Mouse (Mus musculus) limb, embryonic 13.5 days (tissue): Measurements from ENCODE around the gene Hif3a. TPM values are rescaled to one million over a fixed set of nuclear protein-coding genes. Genes with fewer than 3 reads are reported as not detected.

Experiments
- ATAC-seq: fragments of 200-750 bp; cut with Nextera tagmentation; 2 replicates; pipeline ENCODE4 v1.8.0; 2017; ENCODE audit warnings: low read depth, moderate number of reproducible peaks, moderate TSS enrichment; ENCODE audit not compliant: low FRiP score
- H3K27ac ChIP-seq: fragments of 300-500 bp; sonication (generic); 2 replicates; pipeline ENCODE4 v1.5.1; 2015; ENCODE audit warnings: inconsistent platforms, mild to moderate bottlenecking, moderate library complexity
- H3K27me3 ChIP-seq: fragments of 300-500 bp; sonication (generic); 2 replicates; pipeline ENCODE4 v1.6.1; 2015; ENCODE audit warnings: mild to moderate bottlenecking, inconsistent platforms
- H3K36me3 ChIP-seq: fragments of 300-500 bp; sonication (generic); 2 replicates; pipeline ENCODE4 v1.6.1; 2015; ENCODE audit warnings: inconsistent platforms, mild to moderate bottlenecking, moderate library complexity
- H3K4me1 ChIP-seq: fragments of 300-500 bp; sonication (generic); 2 replicates; pipeline ENCODE4 v1.6.1; 2015; ENCODE audit warnings: inconsistent platforms
- H3K4me2 ChIP-seq: fragments of 300-500 bp; sonication (generic); replicated peaks from 2 replicates; pipeline ENCODE4 v1.6.1; 2015; ENCODE audit warnings: inconsistent platforms, mild to moderate bottlenecking, moderate library complexity
- H3K4me3 ChIP-seq: fragments of 300-500 bp; sonication (generic); 2 replicates; pipeline ENCODE4 v1.5.1; 2015; ENCODE audit warnings: moderate library complexity, mild to moderate bottlenecking, inconsistent platforms
- H3K9ac ChIP-seq: fragments of 300-500 bp; sonication (generic); 2 replicates; pipeline ENCODE4 v1.6.1; 2015; ENCODE audit warnings: mild to moderate bottlenecking, inconsistent platforms
- H3K9me3 ChIP-seq: fragments of 300-500 bp; sonication (generic); 2 replicates; pipeline ENCODE4 v1.6.1; 2016; ENCODE audit warnings: inconsistent platforms
- WGBS: fragments of 180-500 bp; shearing (Covaris S2); methylation state at CpG from one replicate; pipeline ENCODE4 v1.1.7; 2015; 5-methylcytosine and 5-hydroxymethylcytosine counted together
- polyA plus RNA-seq: library from polyadenylated mRNA; unstranded; fragments of >200 nt; fragmentation: Nextera tagmentation; extraction: Ambion mirVana; gene quantifications from 2 replicates; pipeline ENCODE4 v1.2.1, GENCODE M21; 2015

The Hif3a gene
- polyA plus RNA-seq, 1 experiment from 2014 or later: 14.9 TPM

DNA sequence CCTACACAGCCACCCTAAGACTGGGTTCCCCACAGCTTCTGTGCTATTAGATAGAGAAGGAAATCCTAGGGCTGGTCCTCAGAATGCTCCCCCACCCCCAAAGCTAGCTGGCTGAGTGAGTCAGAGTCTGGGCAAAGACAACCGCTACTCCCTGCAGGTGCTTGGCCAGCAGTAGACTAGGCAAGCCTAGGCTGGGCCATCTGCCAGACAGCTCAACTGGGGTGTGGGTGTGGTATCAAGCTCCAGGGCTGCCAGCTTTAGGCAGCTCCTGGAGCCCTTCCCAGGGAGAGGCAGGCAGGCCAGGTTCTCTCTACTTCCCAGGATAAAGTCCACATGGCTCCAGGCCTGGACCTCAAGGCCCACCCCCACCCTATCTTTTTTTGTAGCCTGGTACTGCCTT is 45.2 kb downstream of the Hif3a start:
- ATAC-seq: peak; percentile 62
- 78% methylated on average over 1 of the region's 1 CpGs for WGBS
- H3K4me2 ChIP-seq: no peak overlapping the region

GRCm38 (mm10) chr7:17015381-17015780 is 46.8 kb downstream of the Hif3a start:
- H3K9ac ChIP-seq: no peak overlapping the region
- no peak overlapping the region for H3K4me2 ChIP-seq
- no peak for ATAC-seq
- H3K4me3 ChIP-seq: no peak overlapping the region
- WGBS: 82% methylated on average over 6 of the region's 6 CpGs
- H3K4me1 ChIP-seq: no peaks in the 10 kb centered on the region
- H3K27ac ChIP-seq: no peak overlapping the region
- H3K27me3 ChIP-seq: no peaks in the 10 kb centered on the region
- peaks cover 96% of the 10 kb centered on the region for H3K36me3 ChIP-seq
- H3K9me3 ChIP-seq: no peaks in the 10 kb centered on the region

More for the DNA sequence above, 45.2 kb downstream of the Hif3a start:
- H3K36me3 ChIP-seq: peaks cover 96% of the 10 kb centered on the region
- H3K27ac ChIP-seq: no peak overlapping the region
- no peaks in the 10 kb centered on the region for H3K4me1 ChIP-seq
- no peak overlapping the region for H3K9ac ChIP-seq
- no peak overlapping the region for H3K4me3 ChIP-seq
- no peaks in the 10 kb centered on the region for H3K9me3 ChIP-seq
- H3K27me3 ChIP-seq: no peaks in the 10 kb centered on the region

DNA sequence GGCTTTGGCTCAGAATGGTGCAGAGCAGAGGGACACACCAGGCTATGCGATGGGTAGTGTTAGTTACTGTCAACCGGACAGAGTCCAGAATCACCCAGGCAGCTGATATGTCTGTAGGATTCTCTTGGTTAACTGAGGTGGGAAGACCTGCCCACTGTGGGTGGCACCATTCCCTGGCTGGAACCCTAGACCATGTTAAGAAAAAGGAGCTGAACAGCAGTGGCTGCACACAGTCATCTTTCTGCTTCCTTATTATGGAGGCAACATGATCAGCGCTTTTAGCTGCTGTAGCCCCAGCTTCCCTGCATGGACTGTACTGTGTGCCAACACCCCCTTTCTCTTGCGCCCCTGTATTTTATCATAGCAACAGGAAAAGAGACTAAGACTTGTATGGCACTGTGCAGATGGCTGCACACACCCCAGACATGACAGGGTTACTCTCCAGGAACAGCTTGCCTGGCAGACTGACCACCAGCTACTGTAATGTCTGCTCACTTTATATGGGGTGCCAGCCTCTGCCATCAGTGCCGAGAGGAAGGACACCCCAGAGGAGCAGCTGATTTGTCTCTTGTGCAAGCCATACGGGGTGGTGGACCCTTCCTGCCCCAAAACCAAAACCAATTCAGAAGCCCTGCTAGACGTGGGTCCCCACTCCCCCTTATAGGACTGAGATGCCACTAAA is 50.2 kb downstream of the Hif3a start:
- Histone ChIP-seq H3K4me2 (no peak overlapping the region), H3K9me3 (no peaks in the 10 kb centered on the region), H3K36me3 (peaks cover 100% of the 10 kb centered on the region), H3K4me3 (no peak overlapping the region), H3K9ac (no peak overlapping the region), H3K4me1 (no peaks in the 10 kb centered on the region), H3K27ac (no peak overlapping the region), H3K27me3 (no peaks in the 10 kb centered on the region)
- no peak for ATAC-seq
- 91% methylated on average over 7 of the region's 7 CpGs for WGBS

GRCm38 (mm10) chr7:17010010-17010347 is 52.2 kb downstream of the Hif3a start:
- no peak for ATAC-seq
- H3K4me2 ChIP-seq: no peak overlapping the region
- peaks cover 100% of the 10 kb centered on the region for H3K36me3 ChIP-seq
- no peak overlapping the region for H3K9ac ChIP-seq
- no peaks in the 10 kb centered on the region for H3K27me3 ChIP-seq
- no peak overlapping the region for H3K27ac ChIP-seq
- WGBS: 94% methylated on average over 5 of the region's 5 CpGs
- no peak overlapping the region for H3K4me3 ChIP-seq
- H3K4me1 ChIP-seq: no peaks in the 10 kb centered on the region
- no peaks in the 10 kb centered on the region for H3K9me3 ChIP-seq

DNA sequence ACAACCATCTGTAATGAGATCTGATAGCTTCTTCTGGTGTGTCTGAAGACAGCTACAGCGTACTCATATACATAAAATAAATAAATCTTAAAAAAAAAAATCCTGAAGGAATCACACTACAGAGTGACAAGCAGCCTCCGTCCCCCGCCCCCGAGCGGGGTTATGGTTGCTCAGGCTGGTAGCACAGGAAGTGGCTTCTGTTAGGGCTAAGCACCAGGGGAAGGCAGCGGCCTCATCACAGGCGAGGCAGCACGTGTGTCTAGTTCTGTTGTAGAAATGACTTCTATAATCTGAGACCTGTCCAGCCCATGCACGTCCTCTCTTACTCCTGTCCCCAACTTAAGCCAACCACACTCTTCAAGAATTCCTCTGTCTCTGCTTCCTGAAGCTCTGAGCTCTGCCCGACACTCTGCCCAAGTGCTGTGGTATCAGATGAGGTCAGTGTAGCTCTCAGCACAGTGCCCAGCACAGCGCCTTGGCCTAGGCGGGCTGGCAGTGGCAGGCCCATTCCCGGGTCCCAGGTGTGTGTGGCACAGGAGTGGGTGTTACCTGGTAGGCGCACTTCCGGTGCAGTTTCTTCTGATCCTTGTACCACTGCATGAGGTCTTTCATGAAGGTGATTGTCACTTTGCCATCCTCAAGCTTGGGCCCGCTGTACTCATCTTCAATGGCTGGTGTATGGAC is 52.8 kb downstream of the Hif3a start:
- no peak overlapping the region for H3K4me2 ChIP-seq
- H3K27me3 ChIP-seq: no peaks in the 10 kb centered on the region
- ATAC-seq: no peak
- H3K4me3 ChIP-seq: no peak overlapping the region
- peaks cover 100% of the 10 kb centered on the region for H3K36me3 ChIP-seq
- no peaks in the 10 kb centered on the region for H3K4me1 ChIP-seq
- H3K27ac ChIP-seq: no peak overlapping the region
- no peak overlapping the region for H3K9ac ChIP-seq
- H3K9me3 ChIP-seq: no peaks in the 10 kb centered on the region
- 87% methylated on average over 16 of the region's 16 CpGs for WGBS

DNA sequence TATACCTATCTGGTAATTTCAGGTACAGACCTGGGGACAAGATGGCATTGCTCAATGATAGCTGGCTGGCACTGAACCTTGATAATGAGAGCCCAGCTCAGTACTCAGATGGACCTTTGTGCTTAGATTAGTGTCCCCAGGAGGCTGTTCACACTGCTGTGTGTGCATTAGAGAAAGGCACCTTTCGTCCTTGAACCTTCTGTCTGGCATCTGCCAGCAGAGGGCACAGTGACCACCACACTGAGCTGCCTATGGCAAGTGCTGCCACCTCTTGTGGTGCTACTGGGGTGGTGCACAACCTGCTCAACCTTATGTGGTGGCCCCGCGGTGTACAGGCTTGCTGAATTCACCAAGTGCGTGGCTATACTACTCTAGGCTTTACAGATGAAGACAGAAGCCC is 54.9 kb downstream of the Hif3a start:
- Histone ChIP-seq H3K4me1 (no peaks in the 10 kb centered on the region), H3K27ac (no peak overlapping the region), H3K27me3 (no peaks in the 10 kb centered on the region), H3K36me3 (peaks cover 92% of the 10 kb centered on the region), H3K9me3 (no peaks in the 10 kb centered on the region), H3K9ac (no peak overlapping the region), H3K4me2 (no peak overlapping the region), H3K4me3 (no peak overlapping the region)
- WGBS: 89% methylated on average over 4 of the region's 4 CpGs
- ATAC-seq: no peak

GRCm38 (mm10) chr7:17004716-17005115 is 57.5 kb downstream of the Hif3a start:
- Histone ChIP-seq H3K9me3 (no peaks in the 10 kb centered on the region; the same call in 1 of the 2 replicates), H3K9ac (no peak overlapping the region), H3K4me3 (no peak overlapping the region), H3K27me3 (no peaks in the 10 kb centered on the region), H3K27ac (no peak overlapping the region), H3K36me3 (peaks cover 84% of the 10 kb centered on the region), H3K4me2 (no peak overlapping the region), H3K4me1 (no peaks in the 10 kb centered on the region)
- 80% methylated on average over 7 of the region's 7 CpGs for WGBS
- no peak for ATAC-seq

- peaks cover 81% of the 10 kb centered on the region for H3K36me3 ChIP-seq
- H3K4me2 ChIP-seq: no peak overlapping the region
- 0 out of 2 replicates have a peak, but pooled peaks cover 2% of the 10 kb centered on the region for H3K4me1 ChIP-seq
- H3K27ac ChIP-seq: no peak overlapping the region; the same call in 1 of the 2 replicates
- H3K27me3 ChIP-seq: no peaks in the 10 kb centered on the region
- H3K9me3 ChIP-seq: no peaks in the 10 kb centered on the region; the same call in 1 of the 2 replicates
- ATAC-seq: no peak
- no peak overlapping the region for H3K4me3 ChIP-seq
- no peak overlapping the region for H3K9ac ChIP-seq
- WGBS: 83% methylated on average over 7 of the region's 7 CpGs
These were observed 58.8 kb downstream of the Hif3a start for GRCm38 (mm10) chr7:17003230-17003960.

GRCm38 (mm10) chr7:17002375-17003195 is 59.6 kb downstream of the Hif3a start:
- Histone ChIP-seq H3K4me1 (peaks cover 10% of the 10 kb centered on the region), H3K27ac (no peak overlapping the region), H3K4me3 (no peak overlapping the region), H3K9ac (no peak overlapping the region), H3K27me3 (no peaks in the 10 kb centered on the region), H3K36me3 (peaks cover 81% of the 10 kb centered on the region), H3K4me2 (no peak overlapping the region), H3K9me3 (no peaks in the 10 kb centered on the region; the same call in 1 of the 2 replicates)
- ATAC-seq: peak; percentile 48
- 13% methylated on average over 7 of the region's 7 CpGs for WGBS

DNA sequence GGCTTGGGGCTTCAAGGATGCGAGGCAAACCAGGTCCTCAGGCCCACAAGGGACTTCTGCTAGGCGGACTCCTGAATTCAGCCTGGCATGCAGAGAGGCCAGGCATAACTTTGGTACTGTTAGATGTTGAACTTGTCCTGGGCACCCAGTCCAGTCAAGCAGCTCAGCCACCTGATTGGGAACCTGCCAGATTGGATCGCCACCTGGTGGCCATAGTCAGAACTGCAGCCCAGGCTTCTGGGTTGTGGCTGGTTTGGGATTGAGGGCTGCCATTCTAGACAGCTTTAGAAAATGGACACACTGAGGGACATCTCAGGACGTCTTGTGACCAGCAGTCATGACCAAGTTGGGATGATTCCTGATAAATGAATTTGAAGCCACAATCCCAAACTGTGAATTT is 62.6 kb downstream of the Hif3a start:
- ATAC-seq: no peak

DNA sequence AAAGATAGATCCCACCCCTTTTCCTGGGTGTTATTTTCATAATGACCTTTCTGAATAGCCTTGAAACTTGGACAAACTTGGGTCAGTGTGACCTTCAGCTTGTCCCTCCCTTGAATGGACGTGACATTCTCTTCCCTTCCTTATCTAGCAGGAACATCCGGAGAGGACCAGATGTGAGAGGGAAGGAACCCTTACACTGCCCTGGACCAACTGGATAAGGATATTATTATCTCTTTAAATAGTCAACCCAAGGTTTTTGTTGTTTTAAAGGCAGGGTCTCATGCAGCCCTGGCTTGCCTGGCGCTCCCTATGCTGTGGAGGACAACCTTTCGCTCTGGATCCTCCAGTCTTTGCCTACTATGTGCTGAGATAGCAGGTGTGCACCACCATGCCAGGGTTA is 63.0 kb downstream of the Hif3a start:
- 69% methylated on average over 4 of the region's 4 CpGs for WGBS
- H3K9ac ChIP-seq: no peak overlapping the region
- H3K27ac ChIP-seq: no peak overlapping the region
- H3K27me3 ChIP-seq: no peaks in the 10 kb centered on the region
- no peak overlapping the region for H3K4me3 ChIP-seq
- no peaks in the 10 kb centered on the region; the same call in 1 of the 2 replicates for H3K9me3 ChIP-seq
- peaks cover 42% of the 10 kb centered on the region for H3K4me1 ChIP-seq
- no peak overlapping the region for H3K4me2 ChIP-seq
- ATAC-seq: no peak
- H3K36me3 ChIP-seq: peaks cover 70% of the 10 kb centered on the region

More for the DNA sequence above, 62.6 kb downstream of the Hif3a start:
- Histone ChIP-seq H3K4me2 (no peak overlapping the region), H3K9ac (no peak overlapping the region), H3K4me1 (peaks cover 39% of the 10 kb centered on the region), H3K4me3 (no peak overlapping the region), H3K36me3 (peaks cover 74% of the 10 kb centered on the region), H3K27ac (no peak overlapping the region), H3K27me3 (no peaks in the 10 kb centered on the region), H3K9me3 (no peaks in the 10 kb centered on the region; the same call in 1 of the 2 replicates)
- WGBS: 26% methylated on average over 4 of the region's 4 CpGs
